Mouse (Mus musculus) layer of hippocampus, adult 2 months (tissue): ENCODE measurements at regions not wholly inside any gene's neighbourhood (a gene's known extent, or its start where the extent isn't known, plus 50 kb on each side); places are given as distances from the start of the nearest gene placed in this dataset.

ENCODE experiments used
- DNase-seq, 2 experiments: peaks; one replicate each; pipeline ENCODE4 v3.0.0; 2022; ENCODE audit warnings: low spot score in 2 of 2
- H3K27ac ChIP-seq: fragments of 200-600 bp; 2 replicates; pipeline ENCODE4 v1.8.1; 2022
- H3K4me3 ChIP-seq: fragments of 200-600 bp; 2 replicates; pipeline ENCODE4 v1.8.1; 2022; ENCODE audit warnings: mild to moderate bottlenecking
- CTCF ChIP-seq: fragments of 200-600 bp; conservative IDR thresholded peaks from 2 replicates; pipeline ENCODE4 v1.8.1; 2022; ENCODE audit warnings: antibody characterized with exemption, mild to moderate bottlenecking, moderate library complexity

- H3K27ac ChIP-seq = no peak overlapping the region
- TF ChIP-seq CTCF = no peak
- no peak for DNase-seq
- H3K4me3 ChIP-seq = no peak overlapping the region
Measured at GRCm38 (mm10) chr2:173930606-173931177, 145.4 kb upstream of the Stx16 start.

DNA sequence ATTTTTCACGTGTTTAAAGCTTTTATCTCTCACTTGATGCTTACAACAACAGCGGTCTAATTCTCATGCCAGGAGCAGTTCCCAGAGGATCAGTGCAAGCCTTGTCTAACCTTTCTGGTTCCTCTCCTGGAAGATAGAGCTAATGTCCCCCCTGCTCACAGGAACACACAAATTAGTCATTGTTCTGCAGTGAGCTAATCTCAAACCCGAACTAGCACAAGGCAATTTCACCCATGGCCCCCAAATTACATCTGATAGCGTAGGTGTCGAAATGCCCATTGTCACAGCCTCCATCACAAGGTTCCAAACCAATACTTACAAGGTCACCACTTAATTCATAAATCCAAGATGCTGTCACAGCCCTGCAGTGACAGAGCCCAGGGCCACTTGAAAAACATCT is 140.4 kb upstream of the Stx16 start:
- H3K27ac ChIP-seq = no peak overlapping the region
- no peak for TF ChIP-seq CTCF

GRCm38 (mm10) chr2:173937531-173938439 is 138.3 kb upstream of the Stx16 start:
- peak in 1 of 2 experiments; percentile 22 for DNase-seq
- no peak for TF ChIP-seq CTCF
- no peak overlapping the region for H3K4me3 ChIP-seq
- H3K27ac ChIP-seq = no peak overlapping the region

More for the DNA sequence above, 140.4 kb upstream of the Stx16 start:
- no peak for DNase-seq
- H3K4me3 ChIP-seq = no peak overlapping the region

GRCm38 (mm10) chr2:173938440-173938787 is 137.7 kb upstream of the Stx16 start:
- no peak for TF ChIP-seq CTCF
- H3K4me3 ChIP-seq = no peak overlapping the region
- no peak for DNase-seq
- H3K27ac ChIP-seq = no peak overlapping the region

DNA sequence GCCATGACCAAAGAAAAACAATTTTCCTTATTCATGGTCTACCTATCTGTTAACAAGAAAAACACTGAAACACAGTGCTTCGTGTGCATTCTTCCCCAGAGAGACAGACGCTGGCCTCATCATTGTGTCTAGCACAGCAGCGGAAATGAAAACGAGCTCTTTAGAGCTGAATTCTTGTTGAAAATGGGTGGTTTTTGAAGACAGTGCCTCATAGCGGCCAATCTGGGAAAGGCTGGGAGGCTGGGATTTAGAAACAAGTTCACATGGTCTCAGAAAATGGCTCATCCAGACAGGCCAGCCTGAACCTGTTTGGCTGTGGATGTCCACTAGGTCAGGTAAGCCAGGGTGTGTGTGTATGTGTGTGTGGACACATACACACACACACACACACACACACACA is 130.7 kb upstream of the Stx16 start:
- Histone ChIP-seq H3K27ac (no peak overlapping the region), H3K4me3 (no peak overlapping the region)
- TF ChIP-seq CTCF = no peak
- DNase-seq = no peak

DNA sequence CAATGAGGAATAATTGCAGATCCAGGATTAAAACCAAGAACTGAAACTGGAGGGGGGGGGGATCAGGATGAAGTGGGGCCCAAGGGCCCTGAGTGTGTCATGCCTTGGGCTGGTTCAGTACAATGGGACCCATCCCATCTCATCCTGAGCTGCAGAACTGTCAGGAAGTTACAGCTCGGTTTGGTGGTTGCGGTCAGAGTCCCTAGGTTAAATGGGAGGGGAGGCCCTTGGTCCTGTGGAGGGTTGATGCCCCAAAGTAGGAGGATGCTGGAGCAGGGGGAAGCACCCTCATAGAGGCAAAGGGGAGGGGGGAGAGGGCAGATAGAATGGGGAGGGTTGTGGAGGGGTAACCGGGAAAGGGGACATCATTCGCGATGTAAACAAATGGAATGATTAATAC is 127.5 kb upstream of the Stx16 start:
- Histone ChIP-seq H3K27ac (no peak overlapping the region), H3K4me3 (no peak overlapping the region)
- TF ChIP-seq CTCF = no peak
- no peak for DNase-seq

DNA sequence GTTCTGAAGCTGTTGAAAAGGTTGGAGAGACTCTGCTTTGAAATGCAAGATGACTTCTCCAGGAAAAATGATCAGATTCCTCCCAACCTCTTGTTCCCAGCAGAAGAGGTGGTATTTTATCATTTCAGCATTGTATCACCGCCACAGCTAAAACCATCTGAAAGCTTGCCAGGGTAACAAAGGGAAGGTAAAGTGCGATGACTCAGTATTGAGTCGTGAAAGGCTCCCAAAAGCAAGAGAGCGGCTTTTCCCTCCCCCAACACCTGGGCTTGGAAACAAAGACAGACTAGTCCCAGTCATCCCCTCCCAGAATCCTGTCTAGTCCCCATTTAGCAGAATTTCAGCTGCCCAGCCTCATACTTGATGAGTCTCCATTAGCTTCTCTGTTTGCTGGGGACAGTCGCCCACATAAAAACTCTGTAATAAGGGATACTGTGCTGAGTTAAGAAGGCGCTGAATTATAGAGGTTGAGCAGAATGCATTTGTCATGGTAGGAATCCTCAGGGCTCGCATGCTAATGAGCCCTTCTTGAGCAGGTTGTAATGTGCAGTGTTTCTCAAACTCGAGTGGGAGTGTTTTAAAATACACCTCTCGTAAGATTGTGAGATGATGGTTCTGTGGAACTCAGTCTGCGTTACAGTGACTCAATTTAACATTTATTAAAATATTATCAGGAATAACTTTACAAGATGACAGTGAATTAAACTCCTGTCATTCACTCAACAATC is 125.8 kb upstream of the Stx16 start:
- no peak for TF ChIP-seq CTCF
- DNase-seq = peak in 1 of 2 experiments; percentile 11
- Histone ChIP-seq H3K4me3 (no peak overlapping the region), H3K27ac (no peak overlapping the region)

DNA sequence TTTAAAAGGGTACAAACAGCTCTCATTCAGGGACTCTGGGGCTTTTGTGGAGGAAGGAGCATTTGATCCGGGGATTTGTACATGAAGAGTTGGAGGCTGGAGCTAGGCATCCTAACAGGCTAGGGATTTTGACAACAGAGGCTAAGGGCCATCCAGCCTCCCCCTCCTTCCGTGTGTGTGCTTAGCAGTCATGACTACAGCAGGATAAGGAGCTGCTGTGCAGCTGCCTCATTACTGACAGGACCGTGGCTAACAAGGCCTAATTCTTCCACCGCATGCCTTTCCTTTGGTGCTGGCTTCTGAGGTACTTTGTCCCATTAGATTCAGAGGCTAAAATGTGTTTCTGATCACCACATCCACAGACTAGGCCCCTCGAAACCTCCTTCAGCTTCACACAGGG is 110.0 kb upstream of the Stx16 start:
- no peak for DNase-seq
- Histone ChIP-seq H3K4me3 (no peak overlapping the region), H3K27ac (no peak overlapping the region)
- TF ChIP-seq CTCF = no peak

DNA sequence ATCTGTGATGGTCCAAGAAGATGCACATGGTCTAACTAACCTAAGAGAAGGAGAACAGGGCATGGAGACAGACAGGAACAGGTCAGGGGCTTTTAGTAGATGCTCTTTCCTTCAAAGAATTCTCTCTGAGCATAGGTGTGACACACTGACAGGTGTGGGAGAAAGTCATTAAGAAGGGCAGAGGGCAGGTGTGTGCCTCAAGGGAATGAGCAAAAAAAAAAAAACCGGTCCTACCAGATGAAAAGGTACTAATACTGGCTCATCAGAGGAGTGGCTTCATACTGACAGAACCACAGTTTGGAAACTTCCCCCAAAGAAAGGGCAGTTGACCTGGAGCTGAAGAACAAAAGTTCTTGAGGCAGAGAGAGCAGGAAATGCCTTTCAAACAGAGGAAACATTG is 105.3 kb upstream of the Stx16 start:
- TF ChIP-seq CTCF = no peak
- no peak for DNase-seq
- H3K27ac ChIP-seq = no peak overlapping the region
- no peak overlapping the region for H3K4me3 ChIP-seq

DNA sequence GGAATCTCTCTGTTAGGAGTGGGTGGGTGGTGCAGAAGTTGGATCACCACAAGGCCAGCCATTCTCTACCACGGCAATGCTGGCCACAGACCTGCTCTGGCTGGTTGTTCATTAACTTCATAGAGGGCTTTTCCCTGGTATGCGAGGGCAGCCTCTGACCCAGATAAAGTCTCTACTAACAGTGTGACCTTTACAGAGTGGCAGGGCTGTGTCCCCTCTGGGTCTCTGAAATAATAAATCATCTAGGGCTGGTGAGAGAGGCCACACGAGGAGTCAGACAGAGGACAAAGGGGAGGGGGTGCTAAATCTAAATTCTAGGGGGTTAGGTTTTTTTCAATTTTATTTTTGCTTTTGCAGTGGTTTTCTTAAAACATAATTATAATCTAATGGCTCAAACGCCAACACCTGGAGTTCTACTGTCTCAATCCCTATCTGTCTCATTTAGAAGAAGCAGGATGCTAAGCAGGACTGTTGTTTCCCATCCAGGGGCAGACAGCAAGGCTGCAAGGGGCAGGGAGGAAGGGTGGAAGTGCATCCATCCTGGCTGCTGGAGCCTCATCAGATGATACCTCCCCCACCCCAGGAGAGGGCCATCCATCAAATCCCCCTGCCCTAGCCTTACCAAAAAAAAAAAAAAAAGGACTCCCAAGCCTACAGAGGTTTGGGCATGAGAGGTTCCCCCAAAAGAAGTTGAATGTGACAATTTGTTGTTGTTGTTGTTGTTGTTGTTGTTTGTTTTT is 99.6 kb upstream of the Stx16 start:
- no peak for TF ChIP-seq CTCF
- Histone ChIP-seq H3K4me3 (no peak overlapping the region), H3K27ac (no peak overlapping the region)
- DNase-seq = no peak

- no peak for DNase-seq
Measured at GRCm38 (mm10) chr2:173977236-173978053, 98.7 kb upstream of the Stx16 start.

GRCm38 (mm10) chr2:173978138-173978765 is 97.9 kb upstream of the Stx16 start:
- Histone ChIP-seq H3K4me3 (no peak overlapping the region), H3K27ac (no peak overlapping the region)
- TF ChIP-seq CTCF = no peak
- DNase-seq = no peak

More at GRCm38 (mm10) chr2:173977236-173978053, 98.7 kb upstream of the Stx16 start:
- H3K4me3 ChIP-seq = no peak overlapping the region
- H3K27ac ChIP-seq = no peak overlapping the region
- no peak for TF ChIP-seq CTCF
